Mouse (Mus musculus): ENCODE measurements at regions not wholly inside any gene's neighbourhood (a gene's known extent, or its start where the extent isn't known, plus 50 kb on each side); places are given as distances from the start of the nearest gene placed in this dataset.

GRCm38 (mm10) chrX:77432846-77433810 is 77.7 kb upstream of the Tbl1x start:
- DNase-seq (ENCODE audit: low spot score) = peak; percentile 92

- DNase-seq (ENCODE audit: low spot score) = no peak
These were observed 77.0 kb upstream of the Tbl1x start for GRCm38 (mm10) chrX:77433811-77434192.

- no peak for DNase-seq (ENCODE audit: low spot score)
These were observed 66.8 kb upstream of the Tbl1x start for GRCm38 (mm10) chrX:77443852-77444492.

- no peak for DNase-seq (ENCODE audit: low spot score)
These were observed 64.1 kb upstream of the Tbl1x start for GRCm38 (mm10) chrX:77446755-77447154.

- DNase-seq (ENCODE audit: low spot score) = no peak
These were observed 58.7 kb upstream of the Tbl1x start for GRCm38 (mm10) chrX:77451977-77452675.

Measured in gastrocnemius, adult 18-20 months (tissue).